Mouse (Mus musculus): ENCODE measurements at regions not wholly inside any gene's neighbourhood (a gene's known extent, or its start where the extent isn't known, plus 50 kb on each side); places are given as distances from the start of the nearest gene placed in this dataset.

DNA sequence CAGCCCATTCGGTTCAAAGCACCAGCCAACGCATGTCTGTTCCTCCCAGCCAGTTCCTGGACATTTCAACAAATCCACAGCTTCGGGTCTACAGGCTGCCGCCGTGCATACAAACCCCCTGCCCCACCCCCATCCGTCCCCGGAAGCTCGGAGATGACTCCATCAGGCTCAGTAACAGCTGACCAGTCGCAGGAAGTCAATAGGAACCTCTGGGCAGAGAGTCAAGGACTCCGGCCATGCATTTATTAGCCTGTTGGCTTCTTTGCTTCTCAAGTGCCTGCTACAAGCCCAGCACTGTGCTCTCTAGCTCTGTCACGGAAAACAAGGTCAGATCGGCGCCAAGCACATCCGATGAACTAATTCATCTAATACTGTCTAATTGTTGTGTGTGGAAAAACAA is 80.4 kb upstream of the Tmem132d start:
- 87% methylated on average over 14 of the region's 14 CpGs for WGBS
- no peak overlapping the region for H3K27ac ChIP-seq
- no peak for ATAC-seq
- H3K4me1 ChIP-seq: no peaks in the 10 kb centered on the region
- no peak overlapping the region for H3K4me3 ChIP-seq
- no peak overlapping the region for H3K4me2 ChIP-seq
- H3K27me3 ChIP-seq: peaks cover 18% of the 10 kb centered on the region; the same call in 1 of the 2 replicates
- H3K36me3 ChIP-seq (ENCODE audit: poor library complexity, severe bottlenecking): no peaks in the 10 kb centered on the region
- H3K9ac ChIP-seq: no peak overlapping the region
- no peaks in the 10 kb centered on the region; the same call in 1 of the 2 replicates for H3K9me3 ChIP-seq (replicated peaks)

DNA sequence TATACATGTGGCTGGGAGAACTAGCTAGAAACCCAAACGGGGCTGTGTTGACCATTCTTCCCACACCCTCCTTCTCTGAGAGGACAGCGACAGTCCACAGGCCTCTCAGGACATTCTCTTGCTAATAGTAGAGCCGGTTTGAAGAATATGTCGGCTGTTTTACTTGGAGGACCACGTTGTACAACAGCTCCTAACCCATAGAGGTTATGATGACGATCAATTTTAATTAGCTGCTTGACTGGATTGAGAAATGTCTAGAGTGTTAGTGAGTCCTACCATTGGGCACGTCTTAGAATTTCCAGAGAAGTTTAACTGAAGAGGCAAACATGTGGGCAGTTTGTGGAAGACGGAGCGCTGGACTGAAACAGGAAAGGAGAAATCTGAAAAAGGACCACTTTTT is 79.7 kb upstream of the Tmem132d start:
- Histone ChIP-seq H3K9me3 (replicated peaks) (no peaks in the 10 kb centered on the region; the same call in 1 of the 2 replicates), H3K4me1 (no peaks in the 10 kb centered on the region), H3K9ac (no peak overlapping the region), H3K36me3 (ENCODE audit: poor library complexity, severe bottlenecking) (no peaks in the 10 kb centered on the region), H3K27me3 (peaks cover 14% of the 10 kb centered on the region; the same call in 1 of the 2 replicates), H3K4me2 (no peak overlapping the region), H3K27ac (no peak overlapping the region), H3K4me3 (no peak overlapping the region)
- ATAC-seq: no peak
- 88% methylated on average over 9 of the region's 9 CpGs for WGBS

DNA sequence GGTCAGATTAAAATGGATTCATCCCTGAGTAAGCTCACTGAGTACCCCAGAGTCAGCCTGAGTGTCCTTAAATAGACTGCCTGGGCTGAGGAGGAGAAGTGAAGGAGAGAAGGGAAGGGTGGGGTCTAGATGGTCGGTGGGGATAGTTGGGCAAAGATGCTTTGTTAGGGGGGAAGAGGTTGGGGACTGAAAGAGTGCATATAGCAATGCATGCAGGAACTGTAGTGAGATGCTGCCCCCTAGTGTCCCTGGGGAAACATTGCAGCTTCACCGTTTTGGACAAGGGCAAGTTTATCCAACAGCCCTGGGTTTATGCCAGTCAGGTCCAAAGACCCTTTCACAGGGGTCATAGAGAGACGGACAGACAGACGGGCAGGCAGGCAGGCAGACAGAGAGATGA is 71.6 kb upstream of the Tmem132d start:
- peak; percentile 57; the same call in 1 of the 2 replicates for ATAC-seq
- Histone ChIP-seq H3K4me3 (no peak overlapping the region), H3K4me2 (no peak overlapping the region), H3K27ac (no peak overlapping the region), H3K4me1 (no peaks in the 10 kb centered on the region), H3K9ac (no peak overlapping the region), H3K36me3 (ENCODE audit: poor library complexity, severe bottlenecking) (no peaks in the 10 kb centered on the region), H3K9me3 (replicated peaks) (no peaks in the 10 kb centered on the region; the same call in 1 of the 2 replicates), H3K27me3 (no peaks in the 10 kb centered on the region)
- 9% methylated on average over 4 of the region's 4 CpGs for WGBS

DNA sequence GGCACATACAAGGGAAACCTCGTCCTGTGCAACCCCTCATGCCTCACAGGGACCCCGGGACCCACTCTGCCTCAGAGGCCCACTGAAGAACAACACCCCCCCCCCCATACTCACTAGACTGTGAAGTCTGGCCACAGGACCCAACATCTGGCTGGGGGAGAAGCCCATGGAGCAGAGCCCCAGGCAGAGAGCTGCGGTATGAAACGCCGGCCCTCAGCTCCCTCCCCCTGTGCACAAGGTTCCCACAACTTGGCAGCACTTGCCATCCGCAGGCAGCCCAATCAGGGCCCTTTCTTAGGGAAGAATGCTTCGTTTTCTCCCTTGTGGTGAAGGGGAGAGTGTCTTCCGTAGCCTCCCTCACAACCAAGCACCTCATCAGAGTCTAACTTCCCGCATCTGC is 66.6 kb upstream of the Tmem132d start:
- Histone ChIP-seq H3K4me1 (no peaks in the 10 kb centered on the region), H3K9ac (no peak overlapping the region), H3K9me3 (replicated peaks) (no peaks in the 10 kb centered on the region; the same call in 1 of the 2 replicates), H3K27me3 (no peaks in the 10 kb centered on the region), H3K4me2 (no peak overlapping the region), H3K4me3 (no peak overlapping the region), H3K36me3 (ENCODE audit: poor library complexity, severe bottlenecking) (no peaks in the 10 kb centered on the region), H3K27ac (no peak overlapping the region)
- 43% methylated on average over 9 of the region's 9 CpGs for WGBS
- no peak for ATAC-seq

DNA sequence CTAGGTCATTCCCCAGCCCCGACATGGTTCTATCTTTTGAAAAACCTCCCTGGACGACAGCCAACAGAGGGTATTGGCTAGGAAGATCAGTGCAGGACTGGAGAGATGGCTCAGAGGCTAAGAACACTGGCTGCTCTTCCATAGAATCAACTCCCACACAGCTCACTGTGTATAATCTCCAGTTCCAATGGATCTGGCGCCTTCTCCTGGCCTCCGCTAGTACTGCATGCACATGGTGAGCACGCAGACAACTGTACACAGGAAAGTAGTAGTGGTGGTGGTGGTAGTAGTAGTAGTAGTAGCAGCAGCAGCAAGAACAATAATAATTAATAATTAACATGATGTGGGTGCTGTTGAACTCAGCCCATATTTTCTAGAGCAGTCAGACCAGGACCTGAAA is 66.2 kb upstream of the Tmem132d start:
- H3K9me3 ChIP-seq (replicated peaks): no peaks in the 10 kb centered on the region; the same call in 1 of the 2 replicates
- H3K4me1 ChIP-seq: no peaks in the 10 kb centered on the region
- H3K27me3 ChIP-seq: no peaks in the 10 kb centered on the region
- H3K36me3 ChIP-seq (ENCODE audit: poor library complexity, severe bottlenecking): no peaks in the 10 kb centered on the region
- H3K27ac ChIP-seq: no peak overlapping the region
- no peak for ATAC-seq
- WGBS: 55% methylated on average over 5 of the region's 5 CpGs
- no peak overlapping the region for H3K4me3 ChIP-seq
- no peak overlapping the region for H3K9ac ChIP-seq
- H3K4me2 ChIP-seq: no peak overlapping the region

GRCm38 (mm10) chr5:128492541-128492940 is 59.7 kb upstream of the Tmem132d start:
- 89% methylated on average over 5 of the region's 5 CpGs for WGBS
- Histone ChIP-seq H3K4me1 (no peaks in the 10 kb centered on the region), H3K9ac (no peak overlapping the region), H3K9me3 (replicated peaks) (no peaks in the 10 kb centered on the region; the same call in 1 of the 2 replicates), H3K27ac (no peak overlapping the region), H3K36me3 (ENCODE audit: poor library complexity, severe bottlenecking) (no peaks in the 10 kb centered on the region), H3K4me3 (no peak overlapping the region), H3K27me3 (no peaks in the 10 kb centered on the region), H3K4me2 (no peak overlapping the region)
- no peak for ATAC-seq

- no peak for ATAC-seq
Observed at GRCm38 (mm10) chr5:128491155-128491554, 58.3 kb upstream of the Tmem132d start.

DNA sequence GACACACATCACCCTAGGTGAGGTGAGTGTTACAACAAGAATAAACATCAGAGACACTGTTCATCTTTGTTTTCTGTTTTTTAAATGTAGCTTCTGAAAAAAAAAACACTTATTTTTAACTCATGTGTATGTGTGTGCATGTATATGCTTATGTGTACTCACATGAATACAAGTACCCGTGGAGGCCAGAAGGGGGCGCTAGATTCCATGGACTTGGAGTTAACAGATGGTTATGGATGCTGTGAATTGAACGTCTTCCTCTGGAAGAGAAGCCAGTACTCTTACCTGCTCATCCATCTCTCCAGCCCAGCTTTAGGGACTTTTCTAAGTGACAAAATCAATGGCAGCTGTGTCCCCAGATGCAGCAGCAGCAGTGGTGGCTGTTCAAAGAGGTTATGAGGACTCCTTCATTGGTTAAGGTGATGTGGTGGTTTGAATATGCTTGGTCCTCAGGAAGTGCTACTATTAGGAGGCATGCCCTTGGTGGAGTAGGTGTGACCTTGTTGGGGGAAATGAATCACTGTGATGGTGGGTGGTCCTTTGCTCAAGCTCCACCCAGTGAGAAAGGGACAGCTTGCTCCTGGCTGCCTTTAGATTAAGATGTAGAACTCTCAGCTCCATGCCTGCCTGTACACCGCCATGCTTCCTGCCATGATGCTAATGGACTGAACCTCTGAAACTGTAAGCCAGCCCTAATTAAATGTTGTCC is 56.1 kb upstream of the Tmem132d start:
- 87% methylated on average over 4 of the region's 4 CpGs for WGBS
- Histone ChIP-seq H3K4me2 (no peak overlapping the region), H3K9me3 (replicated peaks) (no peaks in the 10 kb centered on the region), H3K4me3 (no peak overlapping the region), H3K9ac (no peak overlapping the region), H3K4me1 (no peaks in the 10 kb centered on the region), H3K36me3 (ENCODE audit: poor library complexity, severe bottlenecking) (no peaks in the 10 kb centered on the region), H3K27ac (no peak overlapping the region), H3K27me3 (no peaks in the 10 kb centered on the region)
- no peak for ATAC-seq

More at GRCm38 (mm10) chr5:128491155-128491554, 58.3 kb upstream of the Tmem132d start:
- Histone ChIP-seq H3K9ac (no peak overlapping the region), H3K36me3 (ENCODE audit: poor library complexity, severe bottlenecking) (no peaks in the 10 kb centered on the region), H3K9me3 (replicated peaks) (no peaks in the 10 kb centered on the region), H3K4me1 (no peaks in the 10 kb centered on the region), H3K4me3 (no peak overlapping the region), H3K27ac (no peak overlapping the region), H3K27me3 (no peaks in the 10 kb centered on the region), H3K4me2 (no peak overlapping the region)
- 31% methylated on average over 9 of the region's 9 CpGs for WGBS

DNA sequence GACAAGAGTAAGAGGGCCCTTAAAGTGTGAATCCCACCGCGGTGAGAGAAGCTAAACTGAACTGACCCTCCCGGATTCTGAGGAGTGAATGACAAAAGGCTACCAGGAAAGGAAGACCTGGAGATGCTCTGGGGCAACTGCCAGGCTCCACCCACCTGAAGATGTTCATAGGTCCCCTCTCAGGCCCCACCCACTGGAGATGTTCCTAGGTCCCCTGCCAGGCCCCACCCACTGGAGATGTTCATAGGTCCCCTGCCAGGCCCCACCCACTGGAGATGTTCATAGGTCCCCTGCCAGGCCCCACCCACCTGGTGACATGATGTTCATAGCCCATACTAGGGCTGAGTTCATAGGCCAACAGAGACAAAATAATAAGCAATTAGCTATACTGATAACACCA is 54.5 kb upstream of the Tmem132d start:
- Histone ChIP-seq H3K4me2 (no peak overlapping the region), H3K4me1 (peaks cover 13% of the 10 kb centered on the region), H3K27ac (no peak overlapping the region), H3K9me3 (replicated peaks) (no peaks in the 10 kb centered on the region), H3K4me3 (no peak overlapping the region), H3K9ac (no peak overlapping the region), H3K27me3 (no peaks in the 10 kb centered on the region), H3K36me3 (ENCODE audit: poor library complexity, severe bottlenecking) (no peaks in the 10 kb centered on the region)
- ATAC-seq: no peak
- WGBS: 77% methylated on average over 3 of the region's 3 CpGs

- no peak for ATAC-seq
- Histone ChIP-seq H3K27me3 (peaks cover 5% of the 10 kb centered on the region; the same call in 1 of the 2 replicates), H3K9ac (no peak overlapping the region), H3K9me3 (replicated peaks) (no peaks in the 10 kb centered on the region; the same call in 1 of the 2 replicates), H3K36me3 (ENCODE audit: poor library complexity, severe bottlenecking) (no peaks in the 10 kb centered on the region), H3K27ac (no peak overlapping the region), H3K4me3 (no peak overlapping the region), H3K4me1 (peaks cover 14% of the 10 kb centered on the region), H3K4me2 (no peak overlapping the region)
- WGBS: 27% methylated on average over 6 of the region's 6 CpGs
Observed at GRCm38 (mm10) chr5:128484116-128484515, 51.2 kb upstream of the Tmem132d start.

GRCm38 (mm10) chr5:128483441-128483810 is 50.5 kb upstream of the Tmem132d start:
- Histone ChIP-seq H3K9me3 (replicated peaks) (no peaks in the 10 kb centered on the region; the same call in 1 of the 2 replicates), H3K36me3 (ENCODE audit: poor library complexity, severe bottlenecking) (no peaks in the 10 kb centered on the region), H3K27me3 (peaks cover 5% of the 10 kb centered on the region; the same call in 1 of the 2 replicates), H3K27ac (no peak overlapping the region), H3K4me2 (peak overlapping the region; percentile 63), H3K4me1 (peaks cover 14% of the 10 kb centered on the region), H3K9ac (0 out of 2 replicates have a peak overlapping the region, but pooled peaks have one; percentile 34), H3K4me3 (peak overlapping the region; percentile 32)
- WGBS: 3% methylated on average over 13 of the region's 13 CpGs
- no peak for ATAC-seq

- Histone ChIP-seq H3K4me3 (peak overlapping the region; percentile 32), H3K36me3 (ENCODE audit: poor library complexity, severe bottlenecking) (no peaks in the 10 kb centered on the region), H3K27me3 (peaks cover 5% of the 10 kb centered on the region; the same call in 1 of the 2 replicates), H3K4me2 (peak overlapping the region; percentile 63), H3K9ac (peak overlapping the region; percentile 55), H3K9me3 (replicated peaks) (no peaks in the 10 kb centered on the region; the same call in 1 of the 2 replicates), H3K27ac (no peak overlapping the region; the same call in 1 of the 2 replicates), H3K4me1 (peaks cover 14% of the 10 kb centered on the region)
- no peak for ATAC-seq
- 2% methylated on average over 20 of the region's 20 CpGs for WGBS
Observed at GRCm38 (mm10) chr5:128482617-128483440, 50.0 kb upstream of the Tmem132d start.

All from forebrain, embryonic 13.5 days (tissue).